Mouse (Mus musculus) splenic B cell, adult 2 months (primary cell): Measurements from ENCODE around the gene Slc22a7.

Source experiments
- DNase-seq: peaks from one replicate; pipeline ENCODE4 v3.0.0-alpha.2; 2011; ENCODE audit warnings: low read depth, low spot score
- H3K27me3 ChIP-seq: 2 replicates; pipeline ENCODE4 v1.6.1; 2012; ENCODE audit warnings: mild to moderate bottlenecking, low read length, moderate library complexity, mixed read lengths; ENCODE audit not compliant: control insufficient read depth, poor library complexity, insufficient read depth, severe bottlenecking
- H3K36me3 ChIP-seq: 2 replicates; pipeline ENCODE4 v1.6.1; 2012; ENCODE audit warnings: mild to moderate bottlenecking, low read length, moderate library complexity, mixed read lengths; ENCODE audit not compliant: control insufficient read depth, poor library complexity, insufficient read depth, severe bottlenecking

Gene Slc22a7

DNA sequence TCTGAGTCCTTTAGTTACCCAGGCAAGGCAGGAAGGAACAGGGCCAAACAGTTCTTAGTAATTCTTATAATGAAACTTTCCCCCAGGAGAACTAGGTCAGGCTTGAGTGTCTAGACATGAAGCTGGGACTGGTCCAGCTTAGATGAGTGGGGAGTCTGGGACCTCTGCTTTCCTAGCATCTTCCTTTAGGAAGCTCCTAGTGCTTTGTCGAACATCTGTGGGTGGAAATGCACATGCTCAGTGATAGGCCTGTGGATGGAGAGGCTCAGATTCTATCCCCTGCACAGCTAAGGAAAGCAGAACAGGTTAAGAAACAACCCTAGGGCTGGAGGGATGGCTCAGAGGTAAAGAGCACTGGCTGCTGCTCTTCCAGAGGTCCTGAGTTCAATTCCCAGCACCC lies 43.6 kb downstream of the Slc22a7 start:
- Histone ChIP-seq H3K36me3 (peaks cover 23% of the 10 kb centered on the region), H3K27me3 (no peaks in the 10 kb centered on the region)
- DNase-seq: no peak

DNA sequence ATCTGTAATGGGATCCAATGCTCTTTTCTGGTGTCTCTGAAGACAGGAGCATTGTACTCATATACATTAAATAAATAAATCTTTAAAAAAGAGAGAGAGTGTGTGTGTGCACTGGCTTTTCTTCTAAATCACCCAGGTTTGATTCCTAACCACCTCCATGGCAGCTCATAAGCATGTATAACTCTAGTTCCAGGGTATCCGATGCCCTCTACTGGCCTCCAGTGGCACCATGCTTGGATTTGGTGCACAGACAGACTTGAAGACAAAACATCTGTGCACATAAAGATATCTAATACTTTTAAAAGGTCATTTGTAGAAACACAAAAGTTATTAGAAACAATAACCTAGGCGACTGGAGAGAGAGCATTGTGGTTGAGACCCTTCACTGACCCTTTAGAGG lies 45.2 kb downstream of the Slc22a7 start:
- DNase-seq: peak; percentile 84
- H3K27me3 ChIP-seq: no peaks in the 10 kb centered on the region

GRCm38 (mm10) chr17:46388200-46388599 lies 50.1 kb downstream of the Slc22a7 start:
- peaks cover 8% of the 10 kb centered on the region; the same call in 1 of the 2 replicates for H3K36me3 ChIP-seq
- peak; percentile 85 for DNase-seq
- H3K27me3 ChIP-seq: no peaks in the 10 kb centered on the region

More for the DNA sequence above, 45.2 kb downstream of the Slc22a7 start:
- peaks cover 21% of the 10 kb centered on the region for H3K36me3 ChIP-seq

DNA sequence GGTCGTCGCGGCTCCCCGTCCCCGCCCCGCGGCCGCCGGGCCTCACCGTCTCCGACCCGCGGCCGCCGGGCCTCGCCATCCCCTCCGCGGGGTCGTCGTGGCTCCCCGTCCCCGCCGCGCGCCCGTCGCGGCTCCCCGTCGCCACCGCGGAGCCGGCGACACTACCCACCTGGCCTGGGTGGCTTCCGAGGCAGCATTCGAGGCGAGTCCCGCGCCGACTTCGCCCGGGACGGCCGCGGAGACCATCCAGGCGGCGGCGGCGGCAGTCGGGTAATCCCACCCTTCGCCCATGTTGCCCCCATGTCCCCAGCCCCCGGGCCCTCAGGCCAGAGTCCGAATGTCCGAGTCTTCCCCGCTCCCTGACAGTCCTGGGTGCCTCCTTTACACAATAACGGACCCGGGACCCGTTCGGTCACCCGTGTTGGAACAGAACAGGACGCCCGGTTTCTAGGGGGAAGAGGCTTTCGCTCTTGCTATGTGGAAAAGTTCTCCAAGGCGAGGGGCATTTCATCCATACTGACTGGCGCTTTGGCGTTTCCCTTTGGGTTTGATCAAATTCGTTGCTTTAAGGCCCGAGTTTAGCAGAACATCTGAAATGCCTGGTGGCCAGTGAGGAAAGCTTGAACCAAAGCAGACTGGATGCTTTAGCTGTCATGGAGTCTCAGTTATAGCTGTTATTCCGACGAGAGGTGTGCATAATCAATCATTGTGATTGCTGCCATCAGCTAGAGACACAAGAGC lies 54.0 kb downstream of the Slc22a7 start:
- H3K36me3 ChIP-seq: peaks cover 3% of the 10 kb centered on the region; the same call in 1 of the 2 replicates
- peak; percentile 21 for DNase-seq
- H3K27me3 ChIP-seq: no peaks in the 10 kb centered on the region

- no peaks in the 10 kb centered on the region for H3K27me3 ChIP-seq
- no peaks in the 10 kb centered on the region; the same call in 1 of the 2 replicates for H3K36me3 ChIP-seq
- DNase-seq: peak; percentile 96
Measured at GRCm38 (mm10) chr17:46383294-46384060, 54.8 kb downstream of the Slc22a7 start, which contains the start of gene Zfp318. TSS of gene Zfp318 (plus strand) at chr17:46383731.
